Mouse (Mus musculus): ENCODE measurements around the gene Nr5a2. TPM values are rescaled to one million over a fixed set of nuclear protein-coding genes. Genes with fewer than 3 reads are reported as not detected.

Gene Nr5a2
- polyA plus RNA-seq, 1 experiment, result not detected

DNA sequence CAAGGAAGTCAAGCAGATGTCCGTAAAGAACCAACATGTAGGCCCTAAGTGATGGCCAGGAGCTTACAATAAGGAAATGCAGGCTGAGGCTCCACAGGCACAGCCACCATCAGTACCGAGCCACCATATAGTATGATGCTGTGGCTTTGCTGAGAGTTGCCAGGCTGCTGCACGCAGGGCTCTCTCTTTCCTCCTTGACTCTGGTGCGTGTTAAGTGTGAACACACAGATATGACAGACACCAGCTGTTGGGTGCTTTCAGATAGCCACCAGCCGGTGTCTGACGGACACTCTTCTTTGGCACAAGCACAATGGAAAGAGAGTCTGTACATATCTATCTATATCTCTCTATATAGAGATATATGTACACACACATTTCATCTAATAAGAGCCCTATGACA, 97.0 kb downstream of the Nr5a2 start:
- Histone ChIP-seq H3K79me2 (ENCODE audit: control insufficient read depth, insufficient read depth) (no peaks in the 10 kb centered on the region), H3K36me3 (ENCODE audit: control insufficient read depth, insufficient read depth) (no peaks in the 10 kb centered on the region), H3ac (ENCODE audit: control insufficient read depth, insufficient read length) (no peak overlapping the region), H3K4me3 (no peak overlapping the region), H3K4me2 (ENCODE audit: low read depth) (no peak overlapping the region), H3K27me3 (ENCODE audit: control insufficient read depth, insufficient read depth, insufficient read length) (peaks cover 4% of the 10 kb centered on the region)
- no peak for TF ChIP-seq MAX (IDR thresholded peaks at IDR 0.05; ENCODE audit: low read depth)
- TF ChIP-seq TCF12 (IDR thresholded peaks at IDR 0.05; ENCODE audit: insufficient read depth, poor library complexity, severe bottlenecking), result no peak
- TF ChIP-seq REST (IDR thresholded peaks at IDR 0.05; ENCODE audit: insufficient read depth, insufficient read length), result no peak
- TF ChIP-seq CEBPB (IDR thresholded peaks at IDR 0.05; ENCODE audit: insufficient read depth, poor library complexity, severe bottlenecking), result no peak
- TF ChIP-seq MYOG (IDR thresholded peaks at IDR 0.05; ENCODE audit: control insufficient read depth in 1 of 3, insufficient read depth in 1 of 3, insufficient read length in 2 of 3, low read depth in 2 of 3), result no peak
- no peak for TF ChIP-seq TCF3 (IDR thresholded peaks at IDR 0.05; ENCODE audit: insufficient read length, low read depth)
- no peak for TF ChIP-seq POLR2AphosphoS2 (IDR thresholded peaks at IDR 0.05; ENCODE audit: insufficient read length, low read depth)

DNA sequence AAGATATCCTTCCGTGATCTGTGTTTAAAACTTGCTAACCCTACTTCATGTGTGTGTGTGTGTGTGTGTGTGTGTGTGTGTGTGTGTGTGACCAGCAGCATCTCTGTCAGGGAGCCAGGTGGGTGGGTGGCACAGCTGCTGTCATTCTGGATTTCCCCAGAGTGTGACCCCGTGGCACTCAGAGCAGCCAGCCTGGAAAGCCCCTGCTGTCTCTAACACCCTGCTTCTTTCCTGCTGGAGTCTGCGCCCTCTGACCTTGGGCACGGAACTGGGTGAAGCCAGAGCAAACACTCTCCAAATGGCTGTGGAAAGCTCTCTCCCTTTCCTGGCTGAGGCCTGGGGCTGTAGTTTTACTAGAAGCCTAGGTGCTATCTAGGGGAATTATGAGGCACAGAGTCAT, 100.8 kb downstream of the Nr5a2 start:
- Histone ChIP-seq H3ac (ENCODE audit: control insufficient read depth, insufficient read length) (no peak overlapping the region), H3K4me2 (ENCODE audit: low read depth) (no peak overlapping the region), H3K27me3 (ENCODE audit: control insufficient read depth, insufficient read depth, insufficient read length) (peaks cover 8% of the 10 kb centered on the region), H3K79me2 (ENCODE audit: control insufficient read depth, insufficient read depth) (no peaks in the 10 kb centered on the region), H3K4me3 (no peak overlapping the region), H3K36me3 (ENCODE audit: control insufficient read depth, insufficient read depth) (no peaks in the 10 kb centered on the region)
- TF ChIP-seq POLR2AphosphoS2 (IDR thresholded peaks at IDR 0.05; ENCODE audit: insufficient read length, low read depth), result no peak
- peak in 1 of 3 experiments; percentile 28 for TF ChIP-seq MYOG (IDR thresholded peaks at IDR 0.05; ENCODE audit: control insufficient read depth in 1 of 3, insufficient read depth in 1 of 3, insufficient read length in 2 of 3, low read depth in 2 of 3)
- TF ChIP-seq MYOD1 (IDR thresholded peaks at IDR 0.05; ENCODE audit: control insufficient read depth in 1 of 3, insufficient read length in 2 of 3, low read depth in 2 of 3), result peak in 1 of 3 experiments; percentile 51

DNA sequence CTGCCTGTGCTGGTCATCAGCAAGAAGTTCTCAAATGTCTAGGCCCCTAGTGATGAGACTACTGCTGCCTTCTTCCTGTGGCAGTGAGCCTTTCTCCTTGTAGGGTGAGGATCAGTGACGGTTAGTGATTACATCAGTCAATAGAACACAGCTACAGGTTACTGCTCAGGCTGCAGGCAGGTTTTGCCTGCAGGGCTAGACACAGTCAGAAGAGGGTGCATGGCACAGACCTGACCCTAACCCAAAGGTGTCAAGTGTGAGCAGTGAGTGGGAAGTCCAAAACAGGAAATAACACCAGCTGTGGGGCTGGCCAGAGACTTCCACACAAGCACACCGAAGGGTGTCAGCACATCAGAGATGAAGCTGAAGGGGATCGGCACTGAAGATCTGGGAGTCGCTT, 101.5 kb downstream of the Nr5a2 start:
- no peak for TF ChIP-seq REST (IDR thresholded peaks at IDR 0.05; ENCODE audit: insufficient read depth, insufficient read length)
- TF ChIP-seq POLR2AphosphoS2 (IDR thresholded peaks at IDR 0.05; ENCODE audit: insufficient read length, low read depth), result no peak
- TF ChIP-seq TCF3 (IDR thresholded peaks at IDR 0.05; ENCODE audit: insufficient read length, low read depth), result no peak
- no peak for TF ChIP-seq TCF12 (IDR thresholded peaks at IDR 0.05; ENCODE audit: insufficient read depth, poor library complexity, severe bottlenecking)
- no peak for TF ChIP-seq USF1 (IDR thresholded peaks at IDR 0.05; ENCODE audit: low read depth)

DNA sequence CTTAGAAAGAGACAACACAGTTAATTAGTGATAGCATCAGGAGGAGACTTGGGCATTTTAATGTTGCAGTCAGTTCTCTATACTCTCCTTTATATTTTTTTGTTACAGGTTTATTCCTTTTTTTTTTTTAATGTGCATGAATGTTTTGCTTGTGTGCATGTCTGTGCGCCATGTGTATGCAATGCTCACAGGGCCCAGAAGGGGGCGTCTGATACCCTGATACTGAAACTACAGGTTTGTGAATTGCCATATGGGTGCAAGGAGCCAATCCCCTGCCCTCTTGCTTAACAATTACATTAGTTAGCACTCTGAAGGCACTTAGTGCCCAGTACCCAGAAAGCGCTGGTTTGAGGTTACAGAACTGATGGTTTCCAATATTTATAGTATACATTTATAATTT, 104.1 kb downstream of the Nr5a2 start:
- TF ChIP-seq CEBPB (IDR thresholded peaks at IDR 0.05; ENCODE audit: insufficient read depth, poor library complexity, severe bottlenecking) (no peak), MAX (IDR thresholded peaks at IDR 0.05; ENCODE audit: low read depth) (no peak), MYOD1 (IDR thresholded peaks at IDR 0.05; ENCODE audit: control insufficient read depth in 1 of 3, insufficient read length in 2 of 3, low read depth in 2 of 3) (no peak), POLR2A (IDR thresholded peaks at IDR 0.05; ENCODE audit: insufficient read length, low read depth) (no peak), TCF12 (IDR thresholded peaks at IDR 0.05; ENCODE audit: insufficient read depth, poor library complexity, severe bottlenecking) (no peak), POLR2AphosphoS2 (IDR thresholded peaks at IDR 0.05; ENCODE audit: insufficient read length, low read depth) (no peak), REST (IDR thresholded peaks at IDR 0.05; ENCODE audit: insufficient read depth, insufficient read length) (no peak), USF1 (IDR thresholded peaks at IDR 0.05; ENCODE audit: low read depth) (no peak), SRF (IDR thresholded peaks at IDR 0.05; ENCODE audit: control insufficient read depth, insufficient read length, low read depth) (no peak), TCF3 (IDR thresholded peaks at IDR 0.05; ENCODE audit: insufficient read length, low read depth) (no peak), MYOG (IDR thresholded peaks at IDR 0.05; ENCODE audit: control insufficient read depth in 1 of 3, insufficient read depth in 1 of 3, insufficient read length in 2 of 3, low read depth in 2 of 3) (no peak)
- H3K36me3 ChIP-seq (ENCODE audit: control insufficient read depth, insufficient read depth), result no peaks in the 10 kb centered on the region
- no peak overlapping the region for H3ac ChIP-seq (ENCODE audit: control insufficient read depth, insufficient read length)
- no peaks in the 10 kb centered on the region for H3K79me2 ChIP-seq (ENCODE audit: control insufficient read depth, insufficient read depth)
- no peak overlapping the region for H3K4me2 ChIP-seq (ENCODE audit: low read depth)
- no peak overlapping the region for H3K4me3 ChIP-seq
- peaks cover 4% of the 10 kb centered on the region for H3K27me3 ChIP-seq (ENCODE audit: control insufficient read depth, insufficient read depth, insufficient read length)

More for the DNA sequence above, 101.5 kb downstream of the Nr5a2 start:
- H3K27me3 ChIP-seq (ENCODE audit: control insufficient read depth, insufficient read depth, insufficient read length), result peaks cover 8% of the 10 kb centered on the region
- no peaks in the 10 kb centered on the region for H3K36me3 ChIP-seq (ENCODE audit: control insufficient read depth, insufficient read depth)
- H3ac ChIP-seq (ENCODE audit: control insufficient read depth, insufficient read length), result no peak overlapping the region
- no peak overlapping the region for H3K4me2 ChIP-seq (ENCODE audit: low read depth)
- no peak overlapping the region for H3K4me3 ChIP-seq
- H3K79me2 ChIP-seq (ENCODE audit: control insufficient read depth, insufficient read depth), result no peaks in the 10 kb centered on the region

DNA sequence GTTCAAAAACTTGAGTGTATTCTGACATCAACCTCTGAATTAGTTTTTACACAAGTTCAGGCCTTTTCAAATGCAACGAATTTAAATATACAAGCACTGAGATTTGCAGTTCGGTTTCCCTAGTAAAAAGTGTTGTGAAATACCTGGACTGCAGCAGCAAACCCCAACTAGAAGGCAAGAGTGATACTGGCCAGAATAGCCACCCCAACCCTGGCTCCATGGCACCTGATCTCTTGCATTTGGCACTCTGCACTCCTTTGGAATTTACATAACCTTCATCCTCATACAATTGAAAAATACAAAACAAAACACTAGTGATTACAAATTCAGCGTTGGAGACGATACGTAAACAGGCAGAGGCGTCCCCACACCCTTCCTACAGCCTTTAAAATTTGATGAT, 111.5 kb downstream of the Nr5a2 start:
- Histone ChIP-seq H3K79me2 (ENCODE audit: control insufficient read depth, insufficient read depth) (no peaks in the 10 kb centered on the region), H3ac (ENCODE audit: control insufficient read depth, insufficient read length) (no peak overlapping the region), H3K27me3 (ENCODE audit: control insufficient read depth, insufficient read depth, insufficient read length) (no peaks in the 10 kb centered on the region), H3K4me3 (no peak overlapping the region), H3K4me2 (ENCODE audit: low read depth) (no peak overlapping the region), H3K36me3 (ENCODE audit: control insufficient read depth, insufficient read depth) (no peaks in the 10 kb centered on the region)
- no peak for TF ChIP-seq REST (IDR thresholded peaks at IDR 0.05; ENCODE audit: insufficient read depth, insufficient read length)
- TF ChIP-seq MAX (IDR thresholded peaks at IDR 0.05; ENCODE audit: low read depth), result no peak
- TF ChIP-seq POLR2A (IDR thresholded peaks at IDR 0.05; ENCODE audit: insufficient read length, low read depth), result no peak
- TF ChIP-seq MYOD1 (IDR thresholded peaks at IDR 0.05; ENCODE audit: control insufficient read depth in 1 of 3, insufficient read length in 2 of 3, low read depth in 2 of 3), result no peak
- TF ChIP-seq MYOG (IDR thresholded peaks at IDR 0.05; ENCODE audit: control insufficient read depth in 1 of 3, insufficient read depth in 1 of 3, insufficient read length in 2 of 3, low read depth in 2 of 3), result no peak

Data from myocyte (in vitro differentiated cells).